Mouse (Mus musculus): Measurements from ENCODE around the gene Blnk.

GRCm38 (mm10) chr19:40964936-40965850 is 29.1 kb downstream of the Blnk start:
- no peak for TF ChIP-seq MAFK (IDR thresholded peaks at IDR 0.05; ENCODE audit: borderline replicate concordance, low read depth, low read length)
- no peak for TF ChIP-seq POLR2A (IDR thresholded peaks at IDR 0.05; ENCODE audit: control insufficient read depth in 1 of 2, insufficient read depth in 1 of 2, low read depth in 1 of 2, low read length in 2 of 2, poor library complexity in 1 of 2)
- TF ChIP-seq CTCF (IDR thresholded peaks at IDR 0.05 in 2 of 3, conservative IDR thresholded peaks at IDR 0.05 in 1 of 3; ENCODE audit: control insufficient read depth in 1 of 3, insufficient read depth in 1 of 3, low read depth in 2 of 3, low read length in 3 of 3, poor library complexity in 1 of 3, severe bottlenecking in 1 of 3) = no peak
- TF ChIP-seq GATA1 (IDR thresholded peaks at IDR 0.05; ENCODE audit: low read depth, low read length) = no peak
- no peak for TF ChIP-seq MEF2A (IDR thresholded peaks at IDR 0.05; ENCODE audit: extremely low read depth, insufficient replicate concordance, low read depth, low read length, poor library complexity, severe bottlenecking)
- no peak for TF ChIP-seq ETS1 (IDR thresholded peaks at IDR 0.05; ENCODE audit: low read depth, low read length)
- no peak for TF ChIP-seq TAL1 (IDR thresholded peaks at IDR 0.05; ENCODE audit: low read length)
- TF ChIP-seq USF1 (IDR thresholded peaks at IDR 0.05; ENCODE audit: low read depth, low read length) = no peak
- no peak for TF ChIP-seq USF2 (IDR thresholded peaks at IDR 0.05; ENCODE audit: borderline replicate concordance in 1 of 2, insufficient read depth in 1 of 2, low read depth in 1 of 2, low read length in 2 of 2)
- TF ChIP-seq NRF1 (IDR thresholded peaks at IDR 0.05; ENCODE audit: insufficient read depth, low read depth, low read length, poor library complexity, severe bottlenecking) = no peak
- TF ChIP-seq CHD2 (IDR thresholded peaks at IDR 0.05; ENCODE audit: low read length) = no peak
- TF ChIP-seq POLR2AphosphoS2 (IDR thresholded peaks at IDR 0.05; ENCODE audit: low read length) = no peak
